Mouse (Mus musculus) erythroblast, adult 5-6 weeks (primary cell): Measurements from ENCODE around the gene Tln2. TPM values are rescaled to one million over a fixed set of nuclear protein-coding genes. Genes with fewer than 3 reads are reported as not detected.

ENCODE experiments used
- ATAC-seq: replicated peaks from 2 replicates; pipeline ENCODE4 v1.8.0; 2016; ENCODE audit warnings: moderate number of reproducible peaks, mild to moderate bottlenecking, moderate TSS enrichment, inconsistent platforms; ENCODE audit not compliant: poor library complexity, low FRiP score, severe bottlenecking
- total RNA-seq, 2 experiments: library from RNA; stranded (forward) in 1 of 2; stranded (reverse) in 1 of 2; fragments of 150-400 nt in 1 of 2; fragments of 200-764, 138-1000 nt in 1 of 2; gene quantifications; 2 replicates each; pipeline versions ENCODE4 v1.2.3 to v1.2.4; 2015 to 2017; ENCODE audit warnings: low replicate concordance in 2 of 2

Tln2 gene
- total RNA-seq (2015; ENCODE audit: low replicate concordance) (not detected in 2 replicates), total RNA-seq (2017; ENCODE audit: low replicate concordance) (0.14 and 0.51 TPM in 2 replicates)

DNA sequence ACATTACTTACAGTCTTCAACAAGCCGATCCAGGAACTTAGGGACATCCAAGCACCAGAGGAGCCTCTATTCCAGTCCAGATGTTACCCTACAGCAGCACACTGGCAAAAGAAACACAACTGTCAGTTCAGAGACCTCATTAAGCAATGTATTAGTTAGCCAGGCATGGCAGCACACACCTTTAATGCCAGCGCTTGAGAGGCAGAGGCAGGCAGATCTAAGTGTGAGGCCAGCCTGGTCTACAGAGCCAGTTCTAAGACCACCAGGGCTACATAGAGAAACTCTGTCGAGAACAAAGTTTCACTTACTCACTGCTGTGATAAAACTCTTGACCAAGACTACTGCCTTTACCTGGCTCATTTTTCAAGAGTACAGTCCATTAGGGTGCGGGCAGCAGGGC, at the start of gene Tln2:
Tln2 (minus strand) TSS at position 101 of the 400 bp plus-strand sequence.
- ATAC-seq: no peak

- ATAC-seq: no peak
Measured at GRCm38 (mm10) chr9:67609226-67609625, 49.7 kb upstream of the Tln2 start.

DNA sequence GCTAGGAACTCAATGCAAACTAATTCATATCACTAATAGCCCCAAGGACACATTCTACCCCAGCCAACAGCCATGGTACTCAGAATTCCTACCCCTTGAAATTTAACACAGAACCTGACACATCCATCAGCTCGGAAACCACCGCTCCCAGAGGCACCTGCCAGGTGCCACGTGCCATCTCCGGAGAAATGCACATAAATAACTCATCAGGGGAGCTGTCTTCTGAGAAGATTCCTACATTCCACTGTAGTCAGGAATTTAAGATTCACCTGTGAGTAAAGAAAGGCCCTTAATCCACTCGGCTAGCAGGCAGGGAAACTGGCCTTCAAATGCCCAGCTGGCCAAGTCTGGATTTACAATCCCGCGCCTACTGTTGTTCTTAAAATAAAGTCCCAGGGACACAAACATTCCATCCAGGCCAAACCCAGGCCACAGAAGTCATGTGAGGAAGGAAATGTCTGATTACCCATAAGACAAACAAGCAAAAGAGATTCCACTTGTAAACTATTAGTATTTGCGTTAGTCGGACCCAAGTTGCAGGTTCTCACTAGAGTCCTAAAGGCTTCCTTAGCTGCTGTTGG, 48.4 kb upstream of the Tln2 start:
- no peak for ATAC-seq

GRCm38 (mm10) chr9:67607268-67607667, 47.8 kb upstream of the Tln2 start:
- no peak for ATAC-seq

GRCm38 (mm10) chr9:67605867-67606435, 46.4 kb upstream of the Tln2 start:
- no peak for ATAC-seq

DNA sequence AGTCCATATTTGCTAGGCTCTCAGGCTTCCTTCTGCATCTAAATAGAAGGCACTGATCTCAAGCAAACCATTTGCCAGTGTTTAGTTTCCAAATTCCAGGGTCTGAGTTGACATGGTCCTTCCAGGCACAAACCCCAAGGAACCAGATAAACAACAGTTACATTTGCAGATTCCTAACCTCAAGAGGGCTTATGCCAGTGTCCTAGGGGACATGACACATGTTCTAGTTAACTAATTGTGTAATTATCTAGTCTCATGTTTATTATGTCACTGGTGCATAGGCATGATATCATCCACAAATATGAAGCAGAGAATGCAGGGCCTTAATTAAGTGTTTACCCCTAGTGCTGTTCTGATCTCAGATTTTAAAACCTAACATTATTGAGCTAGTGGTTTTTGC, 45.4 kb upstream of the Tln2 start:
- no peak for ATAC-seq

DNA sequence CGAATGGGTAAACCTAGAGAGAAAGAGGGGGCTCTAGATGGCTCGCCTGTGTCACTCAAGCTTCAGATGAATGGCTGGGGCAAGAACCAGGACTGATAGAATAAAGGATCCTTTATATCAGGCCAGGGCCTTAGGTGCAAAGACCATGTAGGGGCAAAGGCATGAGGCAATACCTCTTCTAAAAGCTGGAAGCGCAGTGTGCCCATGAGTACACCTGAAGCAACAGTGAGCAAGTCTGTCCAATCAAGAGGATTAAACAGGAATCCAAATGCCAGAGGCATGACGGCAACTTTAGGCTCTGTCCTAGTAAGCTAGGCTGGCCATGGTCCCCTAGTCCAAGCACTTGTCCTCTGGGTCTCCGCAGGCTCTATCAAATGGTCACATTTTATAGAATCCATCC, 42.8 kb upstream of the Tln2 start:
- ATAC-seq: no peak

DNA sequence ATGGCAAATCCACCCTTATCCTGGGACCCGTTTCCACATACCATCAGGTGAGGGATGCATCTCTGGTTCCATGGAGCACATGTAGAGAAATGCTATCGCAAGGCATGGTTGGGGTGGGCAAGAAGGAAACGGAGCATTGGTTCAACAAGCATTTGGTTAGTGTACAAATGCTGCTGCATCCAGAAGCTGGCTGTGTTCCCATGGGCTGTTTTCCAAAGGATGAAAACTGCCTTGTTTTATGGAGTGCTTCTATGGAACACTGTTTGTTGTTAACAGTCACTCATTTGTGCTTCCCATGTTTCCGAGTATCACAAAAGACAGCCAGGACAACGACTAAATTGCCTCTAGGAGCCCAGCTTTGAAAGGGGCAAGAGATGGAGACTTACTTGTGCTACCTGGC, 35.7 kb upstream of the Tln2 start:
- ATAC-seq: no peak

DNA sequence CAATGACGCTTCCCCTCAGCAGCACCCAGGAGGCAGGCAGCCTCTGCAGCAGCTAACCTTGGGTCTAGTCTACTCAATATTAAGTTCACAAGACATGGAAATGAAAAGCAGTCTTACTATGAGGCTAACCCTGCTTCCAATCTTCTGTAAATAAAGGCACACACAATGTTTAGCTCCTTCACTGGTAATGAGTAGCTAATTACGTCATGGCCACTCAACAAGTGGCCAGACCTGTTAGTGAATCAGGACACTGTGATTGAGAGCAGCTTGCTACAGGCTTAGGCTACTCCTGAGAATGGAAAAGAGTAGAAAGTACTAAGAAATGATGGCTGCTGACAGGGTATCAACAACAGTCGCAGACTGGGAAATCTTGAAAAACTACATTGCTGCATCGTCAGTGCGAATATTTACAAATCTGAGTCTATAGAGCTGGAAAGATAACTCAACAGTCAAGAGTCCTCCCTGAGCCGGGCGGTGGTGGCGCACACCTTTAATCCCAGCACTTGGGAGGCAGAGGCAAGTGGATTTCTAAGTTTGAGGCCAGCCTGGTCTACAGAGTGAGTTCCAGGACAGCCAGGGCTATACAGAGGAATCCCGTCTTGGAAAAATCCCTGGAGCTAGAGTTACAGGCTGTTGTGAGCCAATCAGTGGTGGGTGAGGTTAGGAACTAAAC, 34.1 kb upstream of the Tln2 start:
- ATAC-seq: no peak

DNA sequence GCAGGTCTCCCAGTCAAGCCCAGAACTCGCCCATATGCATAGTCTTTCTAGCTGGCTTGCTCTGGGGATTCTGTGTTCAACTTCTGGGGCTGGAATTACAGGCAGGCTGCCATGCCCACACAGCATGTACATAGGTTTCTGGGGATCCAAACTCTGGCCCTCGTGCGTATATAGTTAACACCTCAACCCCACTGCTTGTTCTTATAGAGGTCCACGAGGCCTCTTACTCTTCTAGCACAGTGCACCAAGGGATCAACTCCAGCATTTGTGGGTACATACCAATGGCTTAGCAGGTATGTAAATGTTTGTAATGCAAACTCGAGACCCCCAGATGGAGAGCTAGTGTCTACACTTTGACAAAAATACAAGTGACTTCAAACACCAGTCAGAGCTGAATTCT, 33.2 kb upstream of the Tln2 start:
- ATAC-seq: no peak

GRCm38 (mm10) chr9:67587111-67587510, 27.6 kb upstream of the Tln2 start:
- no peak for ATAC-seq

GRCm38 (mm10) chr9:67586489-67586888, 27.0 kb upstream of the Tln2 start:
- no peak for ATAC-seq

DNA sequence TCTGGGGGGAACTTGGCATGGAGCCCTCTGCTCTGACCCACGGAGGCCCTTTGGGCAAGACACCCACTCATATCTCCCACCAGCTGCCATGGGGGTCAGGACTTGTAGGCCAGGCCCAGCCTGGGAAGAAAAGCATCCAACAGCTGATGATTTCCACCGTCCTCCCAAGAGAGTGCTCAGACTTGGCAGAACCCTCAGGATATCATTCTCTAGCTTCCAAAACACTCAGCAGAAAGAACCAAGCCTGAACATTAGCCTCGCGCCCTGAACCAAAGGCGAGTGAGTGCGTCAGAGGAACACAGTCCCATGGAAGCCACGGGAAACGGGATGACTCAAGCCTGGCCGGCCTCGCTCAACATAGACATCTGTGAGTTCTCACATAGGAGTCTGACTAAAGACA, 25.4 kb upstream of the Tln2 start:
- ATAC-seq: no peak

DNA sequence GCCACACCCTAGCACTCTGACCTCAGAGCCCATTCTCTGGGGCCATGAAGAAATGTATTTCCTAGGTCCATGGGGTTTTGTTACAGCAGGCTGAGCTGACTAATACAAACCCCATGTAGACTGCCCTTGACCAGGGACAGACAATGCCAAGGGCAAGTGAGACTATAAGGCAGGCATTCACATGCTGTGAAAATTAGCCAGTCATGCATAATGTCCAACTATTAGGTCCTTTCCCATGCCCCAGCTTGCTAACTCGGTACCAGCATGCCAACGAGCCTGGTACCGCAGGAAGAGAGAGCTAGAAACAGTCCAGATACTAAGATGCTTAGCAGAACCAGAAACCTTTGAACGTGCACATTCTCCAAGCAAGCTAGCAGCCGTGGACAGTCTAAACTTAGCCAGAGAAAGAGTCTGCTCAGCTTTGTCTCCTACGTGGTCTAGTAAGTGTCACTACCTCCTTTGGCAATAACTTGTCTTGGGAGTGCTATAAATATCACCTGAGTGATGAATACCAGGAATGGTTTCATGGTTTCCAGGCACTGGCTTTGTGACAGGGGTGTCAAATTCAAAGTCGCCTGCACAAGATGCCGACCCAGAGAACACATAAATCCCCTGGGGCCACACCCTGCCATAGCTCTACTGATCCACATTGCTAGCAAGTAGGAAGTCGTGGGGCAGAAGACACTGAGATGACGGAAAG, 22.2 kb upstream of the Tln2 start:
- no peak for ATAC-seq

- no peak for ATAC-seq
Measured at GRCm38 (mm10) chr9:67579541-67579940, 20.0 kb upstream of the Tln2 start.

DNA sequence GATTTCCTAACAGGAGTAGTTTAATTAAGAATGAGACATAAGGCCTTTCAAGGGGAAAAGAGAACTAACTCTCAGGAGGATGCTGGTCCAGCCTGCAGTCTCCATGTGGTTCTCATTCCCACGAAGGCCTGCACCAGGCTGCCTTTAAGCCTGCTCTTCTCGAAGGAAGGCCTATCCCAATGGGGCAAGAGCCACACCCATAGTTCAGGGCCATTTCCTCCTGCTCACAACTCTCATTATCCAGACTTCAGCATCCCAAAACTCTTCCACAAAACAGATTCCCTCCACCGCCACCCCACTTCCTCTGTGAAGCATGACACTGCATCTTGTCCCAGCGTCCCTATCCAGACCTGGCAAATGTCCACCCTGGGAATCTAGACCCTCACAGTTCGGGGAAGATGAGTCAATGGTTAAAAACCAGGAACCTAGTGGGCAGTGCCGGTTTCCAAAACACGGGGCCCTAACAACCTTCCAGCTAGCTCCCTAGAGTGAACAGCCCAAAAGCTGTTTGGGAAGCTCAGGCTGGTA, 15.3 kb upstream of the Tln2 start:
- no peak for ATAC-seq

GRCm38 (mm10) chr9:67573683-67573979, 14.1 kb upstream of the Tln2 start:
- no peak for ATAC-seq

DNA sequence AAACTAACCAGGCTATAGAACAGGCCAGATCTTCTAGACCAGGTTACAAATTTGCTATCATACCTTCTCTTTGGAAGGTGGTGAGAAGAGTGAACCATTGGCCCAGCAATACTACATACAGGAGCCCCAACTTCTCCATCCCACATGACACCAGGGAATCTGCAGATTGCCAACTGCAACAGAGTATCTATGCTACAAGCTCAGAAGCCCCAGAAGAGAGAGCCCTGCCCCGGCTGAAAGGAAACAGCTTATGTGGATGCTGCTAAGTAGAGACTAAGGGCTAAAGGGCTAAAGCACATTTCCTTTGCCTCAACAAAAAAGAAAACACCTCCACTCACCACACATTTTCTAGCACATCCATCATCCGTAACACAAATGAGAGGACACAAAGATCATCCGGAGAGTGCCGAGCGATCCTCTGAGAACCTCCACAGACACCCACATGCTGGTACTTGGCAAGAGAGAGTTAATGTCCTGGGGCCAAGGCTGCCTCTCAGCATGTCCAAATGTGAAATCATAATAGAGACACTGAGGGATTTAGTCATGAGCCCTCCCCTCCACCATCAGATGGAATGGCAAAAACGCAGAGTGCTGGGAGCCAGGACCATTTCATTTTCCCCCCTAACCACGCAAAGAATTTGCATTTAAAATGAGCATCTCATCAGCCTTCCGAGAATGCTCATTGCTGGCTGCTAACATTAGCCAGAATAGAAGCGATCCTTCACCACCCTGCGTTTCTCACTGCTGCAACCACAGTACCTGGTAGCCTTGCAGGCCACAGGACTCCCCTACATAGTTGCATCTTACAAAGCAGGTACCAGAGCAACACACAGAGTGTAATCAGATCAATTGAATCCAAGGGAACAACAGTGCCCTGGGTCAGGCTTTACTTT, 13.5 kb upstream of the Tln2 start:
- no peak for ATAC-seq

DNA sequence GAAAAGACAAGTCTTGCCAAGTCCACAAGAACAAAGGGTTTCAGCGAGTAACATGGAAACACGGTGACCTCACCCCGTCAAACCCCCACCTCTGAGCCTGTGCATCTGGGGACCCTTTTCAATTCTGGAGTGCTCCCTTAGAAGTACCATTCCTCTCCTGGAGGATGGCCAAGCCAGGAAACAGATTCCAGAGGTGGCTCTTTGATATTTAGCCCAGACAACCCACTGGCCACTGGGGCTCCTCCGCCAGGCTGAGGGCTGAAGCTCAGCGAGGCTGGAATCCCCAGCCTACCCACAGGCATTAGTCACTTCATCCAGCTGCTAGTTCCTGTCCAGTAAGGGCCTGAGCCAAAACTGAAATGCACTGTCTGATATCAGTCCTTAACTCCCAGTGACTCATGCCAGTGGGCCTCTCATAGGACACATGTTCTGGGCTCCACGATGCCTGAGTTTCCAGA, 6.3 kb upstream of the Tln2 start:
- ATAC-seq: no peak
